7 mouse cellular contexts compared by ENCODE assay signal in the genomic region with DNA sequence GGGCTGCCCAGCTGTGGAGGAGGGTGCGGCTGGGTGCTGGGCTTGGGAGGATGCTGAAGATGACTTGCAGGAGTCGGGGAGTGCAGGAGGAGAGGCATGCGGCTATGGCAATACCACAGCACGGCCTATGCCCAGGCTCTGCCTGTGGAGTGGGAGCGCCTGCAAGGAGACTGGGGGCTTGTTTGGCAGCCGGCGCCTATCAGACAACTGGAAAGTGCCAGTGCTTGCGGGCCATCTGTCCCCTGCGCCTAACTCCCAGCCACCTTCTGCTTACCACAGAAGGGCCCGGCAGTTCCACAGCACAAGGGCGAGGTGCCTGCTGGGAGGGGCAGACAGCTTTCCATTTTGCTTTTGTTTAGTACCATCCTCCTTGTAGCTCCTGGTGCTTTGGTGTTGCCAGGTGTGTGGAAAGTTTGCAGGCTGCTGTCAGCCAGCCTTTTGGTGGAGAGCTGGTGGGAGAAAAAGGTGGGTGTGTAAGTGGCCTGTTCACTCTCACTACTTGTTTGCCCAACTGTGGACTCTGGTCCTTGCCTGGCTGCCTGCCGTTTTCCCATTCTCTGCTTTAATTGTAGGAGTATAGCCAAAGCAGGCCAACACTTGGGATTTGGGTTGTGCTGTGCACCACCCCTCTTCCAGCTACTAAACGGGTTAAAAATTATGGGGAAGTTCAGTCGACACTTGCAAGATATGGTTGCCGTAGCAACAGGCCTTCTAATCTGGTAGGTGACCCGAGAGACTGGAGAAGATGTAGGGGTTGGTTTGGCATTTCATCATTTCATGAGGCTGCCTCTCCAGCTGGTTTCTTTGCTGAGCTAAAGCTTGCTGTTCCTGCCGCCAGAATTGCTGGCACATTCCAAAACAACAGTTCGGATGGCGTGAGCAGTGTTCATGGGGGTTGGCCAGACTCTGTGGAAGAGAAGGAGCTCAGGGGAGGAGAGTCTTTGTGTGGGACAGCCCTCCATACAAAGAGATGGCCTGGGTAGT. TPM values are rescaled to one million over a fixed set of nuclear protein-coding genes. Genes with fewer than 3 reads are reported as not detected.
A peak's percentile ranks its signal among the peaks of the same experiment; 100 is the strongest.
DNase-seq lines count a peak whose midpoint lies in the region; ATAC-seq and TF ChIP-seq lines count a peak whose summit lies in the region.

No protein-coding gene starts in this region.

- TF ChIP-seq RAD21 in MEL (IDR thresholded peaks at IDR 0.05; ENCODE audit: low read depth, low read length), result no peak

- peak overlapping the region; percentile 22 for H3K4me2 ChIP-seq in forebrain, embryonic 14.5 days (ENCODE audit: low read length)
- H3K4me2 ChIP-seq in hindbrain, embryonic 14.5 days (replicated peaks), result 0 out of 2 replicates have a peak overlapping the region, but pooled peaks have one; percentile 5
- no peak overlapping the region for H3K4me2 ChIP-seq in midbrain, postnatal 0 days (ENCODE audit: low read depth, low read length, poor library complexity, severe bottlenecking)

- no peaks in the 10 kb centered on the region for H3K27me3 ChIP-seq in MEL (ENCODE audit: control insufficient read depth in 1 of 2, insufficient read depth in 2 of 2, low read length in 2 of 2)
- no peaks in the 10 kb centered on the region for H3K27me3 ChIP-seq in forebrain, embryonic 14.5 days (replicated peaks; ENCODE audit: control insufficient read depth, insufficient read depth, low read length)
- no peaks in the 10 kb centered on the region for H3K27me3 ChIP-seq in hindbrain, embryonic 14.5 days (ENCODE audit: control insufficient read depth, insufficient read depth, low read length)
- no peaks in the 10 kb centered on the region for H3K27me3 ChIP-seq in midbrain, postnatal 0 days (ENCODE audit: insufficient read depth, low read length)

- peak; percentile 86 to 89 for TF ChIP-seq EP300 in MEL (IDR thresholded peaks at IDR 0.05; ENCODE audit: low read depth in 1 of 2, low read length in 2 of 2)

- peaks cover 24 to 38% of the 10 kb centered on the region in 2 experiments for H3K4me1 ChIP-seq in MEL (ENCODE audit: control insufficient read depth in 1 of 2, insufficient read depth in 2 of 2, low read length in 2 of 2)
- peaks cover 75% of the 10 kb centered on the region for H3K4me1 ChIP-seq in forebrain, embryonic 14.5 days (ENCODE audit: control insufficient read depth, insufficient read depth, low read length)
- peaks cover 84% of the 10 kb centered on the region for H3K4me1 ChIP-seq in hindbrain, embryonic 14.5 days (replicated peaks; ENCODE audit: control insufficient read depth, insufficient read depth, low read length)
- peaks cover 43% of the 10 kb centered on the region for H3K4me1 ChIP-seq in midbrain, postnatal 0 days (ENCODE audit: insufficient read depth, low read length)

- H3K27ac ChIP-seq in MEL (ENCODE audit: control insufficient read depth, low read depth, low read length), result peak overlapping the region; percentile 98
- H3K27ac ChIP-seq in forebrain, embryonic 14.5 days (ENCODE audit: low read depth, low read length), result peak overlapping the region; percentile 79
- peak overlapping the region; percentile 68 for H3K27ac ChIP-seq in hindbrain, embryonic 14.5 days
- peak overlapping the region; percentile 62 for H3K27ac ChIP-seq in midbrain, postnatal 0 days (ENCODE audit: low read depth, low read length)

- peak; percentile 96 for DNase-seq in MEL (ENCODE audit: low read depth, low spot score)
- DNase-seq in ZHBTc4 (ENCODE audit: low read depth, low spot score), result peak; percentile 42
- DNase-seq in forebrain, embryonic 14.5 days (ENCODE audit: low spot score), result peak; percentile 79
- no peak for DNase-seq in hindbrain, embryonic 14.5 days (ENCODE audit: low spot score)
- peak; percentile 34 for DNase-seq in liver
- DNase-seq in midbrain, postnatal 0 days (ENCODE audit: low spot score), result peak; percentile 76
- no peak for DNase-seq in adrenal gland, adult 8-10 months

- H3K9me3 ChIP-seq in MEL (replicated peaks; ENCODE audit: insufficient read depth, low read length), result no peaks in the 10 kb centered on the region
- no peaks in the 10 kb centered on the region for H3K9me3 ChIP-seq in forebrain, embryonic 14.5 days (replicated peaks; ENCODE audit: control insufficient read depth, low read length)
- H3K9me3 ChIP-seq in hindbrain, embryonic 14.5 days (ENCODE audit: control insufficient read depth, low read length), result no peaks in the 10 kb centered on the region
- H3K9me3 ChIP-seq in midbrain, postnatal 0 days (ENCODE audit: low read length), result no peaks in the 10 kb centered on the region

- peak in 1 of 2 experiments; percentile 34; a peak in 1 of 4 replicates for TF ChIP-seq POLR2A in MEL (IDR thresholded peaks at IDR 0.05; ENCODE audit: control insufficient read depth in 1 of 2, insufficient read depth in 1 of 2, low read depth in 1 of 2, low read length in 2 of 2, poor library complexity in 1 of 2)

- ATAC-seq in forebrain, embryonic 14.5 days, result peak; percentile 73
- peak; percentile 53 for ATAC-seq in hindbrain, embryonic 14.5 days (ENCODE audit: low FRiP score)
- 0 out of 2 replicates have a peak, but pooled peaks have one; percentile 42 for ATAC-seq in midbrain, postnatal 0 days (ENCODE audit: low FRiP score)

- peaks cover 29% of the 10 kb centered on the region for H3K79me2 ChIP-seq in MEL (ENCODE audit: control insufficient read depth, insufficient read depth, low read length, poor library complexity)

- peaks cover 6 to 32% of the 10 kb centered on the region in 2 experiments; a peak in 3 of 4 replicates for H3K36me3 ChIP-seq in MEL (ENCODE audit: control insufficient read depth in 1 of 2, insufficient read depth in 2 of 2, low read length in 2 of 2)
- no peaks in the 10 kb centered on the region for H3K36me3 ChIP-seq in forebrain, embryonic 14.5 days (ENCODE audit: control insufficient read depth, insufficient read depth, low read length)
- H3K36me3 ChIP-seq in hindbrain, embryonic 14.5 days (replicated peaks; ENCODE audit: control insufficient read depth, insufficient read depth), result no peaks in the 10 kb centered on the region
- no peaks in the 10 kb centered on the region for H3K36me3 ChIP-seq in midbrain, postnatal 0 days (ENCODE audit: insufficient read depth, low read length)

- 28% methylated on average over 19 of the region's 19 CpGs for WGBS in forebrain, embryonic 14.5 days
- 27% methylated on average over 19 of the region's 19 CpGs for WGBS in hindbrain, embryonic 14.5 days
- 28% methylated on average over 19 of the region's 19 CpGs for WGBS in midbrain, postnatal 0 days

- peak overlapping the region; percentile 20 to 39 for H3K4me3 ChIP-seq in MEL (ENCODE audit: control insufficient read depth in 1 of 2, insufficient read depth in 1 of 2, low read depth in 2 of 2, low read length in 2 of 2)
- H3K4me3 ChIP-seq in forebrain, embryonic 14.5 days (ENCODE audit: low read depth, low read length), result no peak overlapping the region
- H3K4me3 ChIP-seq in hindbrain, embryonic 14.5 days (replicated peaks; ENCODE audit: low read length), result no peak overlapping the region
- H3K4me3 ChIP-seq in midbrain, postnatal 0 days (ENCODE audit: low read depth, low read length), result no peak overlapping the region

- peak overlapping the region; percentile 66 for H3K9ac ChIP-seq in MEL (ENCODE audit: control insufficient read depth, low read depth, low read length, poor library complexity, severe bottlenecking)
- no peak overlapping the region for H3K9ac ChIP-seq in forebrain, embryonic 14.5 days (ENCODE audit: low read length)
- H3K9ac ChIP-seq in hindbrain, embryonic 14.5 days, result peak overlapping the region; percentile 25; the same call in 1 of the 2 replicates
- H3K9ac ChIP-seq in midbrain, postnatal 0 days (replicated peaks; ENCODE audit: low read length, poor library complexity, severe bottlenecking), result 0 out of 2 replicates have a peak overlapping the region, but pooled peaks have one; percentile 24

- no peak for TF ChIP-seq CTCF in MEL (IDR thresholded peaks at IDR 0.05 in 2 of 3, conservative IDR thresholded peaks at IDR 0.05 in 1 of 3; ENCODE audit: control insufficient read depth in 1 of 3, insufficient read depth in 1 of 3, low read depth in 2 of 3, low read length in 3 of 3, poor library complexity in 1 of 3, severe bottlenecking in 1 of 3)
- TF ChIP-seq CTCF in midbrain, postnatal 0 days (IDR thresholded peaks at IDR 0.05), result no peak

TF ChIP-seq in MEL, 35 proteins besides CTCF, POLR2A, EP300 and RAD21 (continues in another document):
- TF ChIP-seq USF1 (IDR thresholded peaks at IDR 0.05; ENCODE audit: low read depth, low read length), result no peak
- TF ChIP-seq CHD2 (IDR thresholded peaks at IDR 0.05; ENCODE audit: low read length), result no peak
- peak; percentile 38 for TF ChIP-seq KAT2A (conservative IDR thresholded peaks at IDR 0.05; ENCODE audit: low read depth, low read length)
- TF ChIP-seq RCOR1 (IDR thresholded peaks at IDR 0.05; ENCODE audit: low read depth, low read length), result peak; percentile 89
- TF ChIP-seq ETS1 (IDR thresholded peaks at IDR 0.05; ENCODE audit: low read depth, low read length), result peak; percentile 93
- TF ChIP-seq MAX (IDR thresholded peaks at IDR 0.05; ENCODE audit: low read length), result peak; percentile 69; the same call in 1 of the 2 replicates
- TF ChIP-seq ZC3H11A (IDR thresholded peaks at IDR 0.05; ENCODE audit: low read depth, low read length), result no peak
- 0 out of 2 replicates have a peak, but pooled peaks have one; percentile 12 for TF ChIP-seq MYB (IDR thresholded peaks at IDR 0.05; ENCODE audit: low read depth, low read length)
- peak; percentile 97 for TF ChIP-seq GATA1 (IDR thresholded peaks at IDR 0.05; ENCODE audit: low read depth, low read length)
- peak; percentile 57; the same call in 1 of the 2 replicates for TF ChIP-seq NELFE (IDR thresholded peaks at IDR 0.05; ENCODE audit: low read depth, low read length)
- TF ChIP-seq TAL1 (IDR thresholded peaks at IDR 0.05; ENCODE audit: low read length), result no peak
- peak; percentile 27; the same call in 1 of the 2 replicates for TF ChIP-seq ZNF384 (IDR thresholded peaks at IDR 0.05; ENCODE audit: low read depth, low read length)
- TF ChIP-seq CHD1 (IDR thresholded peaks at IDR 0.05; ENCODE audit: low read depth, low read length), result no peak
- TF ChIP-seq BHLHE40 (IDR thresholded peaks at IDR 0.05; ENCODE audit: borderline replicate concordance, low read depth, low read length), result peak; percentile 30; the same call in 1 of the 2 replicates
- peak; percentile 86 for TF ChIP-seq MXI1 (IDR thresholded peaks at IDR 0.05; ENCODE audit: low read depth, low read length)
- no peak for TF ChIP-seq MAZ (IDR thresholded peaks at IDR 0.05; ENCODE audit: low read depth, low read length)

RNA-seq across cellular contexts. Expression of a gene that starts 45.5 kb away (rescaled TPM):
- total RNA-seq in MEL (2012; rRNA removed), result 28.3 and 30.5 TPM in 2 replicates
- polyA plus RNA-seq in MEL (2012; ENCODE audit: insufficient read depth in 1 of 2, insufficient read length in 2 of 2, low read depth in 1 of 2, low replicate concordance in 2 of 2, missing spikeins in 1 of 2), result 100 to 1,000 TPM; 116 to 242 TPM
- 118 and 127 TPM in 2 replicates for polyA plus RNA-seq in forebrain, embryonic 14.5 days (2014; fragmentation: Nextera tagmentation; extraction: Ambion mirVana)
- 93.0 and 100 TPM in 2 replicates for polyA plus RNA-seq in hindbrain, embryonic 14.5 days (2014; fragmentation: Nextera tagmentation; extraction: Ambion mirVana)
- 172 and 176 TPM in 2 replicates for total RNA-seq in midbrain, postnatal 0 days (2014; rRNA removed)
- polyA plus RNA-seq in midbrain, postnatal 0 days (2015; fragmentation: Nextera tagmentation; extraction: Ambion mirVana), result 110 and 126 TPM in 2 replicates
- total RNA-seq in adrenal gland, adult 8-10 months (2022), result 100 to 1,000 TPM in 2 of 4 experiments, 10 to 100 TPM in 2; 70.3 to 121 (median 101) TPM

Comparison
In these comparisons a context has a peak if more than half of its experiments do, and no peak if none do; other contexts are left out.
1. DNase-seq: peak in MEL (single experiment), ZHBTc4 (single experiment), forebrain, embryonic 14.5 days (single experiment), liver (single experiment) and midbrain, postnatal 0 days (single experiment); none in hindbrain, embryonic 14.5 days (single experiment) and adrenal gland, adult 8-10 months (single experiment).
2. H3K4me3 ChIP-seq: peak in MEL (2 of 2); none in forebrain, embryonic 14.5 days (single experiment), hindbrain, embryonic 14.5 days (single experiment) and midbrain, postnatal 0 days (single experiment).
3. Peak in every context shown above with its lines, with median percentiles within 50 percentile points of each other: H3K27ac ChIP-seq and ATAC-seq.